Mouse (Mus musculus) embryo, embryonic 10 days (tissue): Measurements from ENCODE around the gene Ets1.

Experiments used
- DNase-seq: peaks from one replicate; pipeline ENCODE4 v3.0.0-alpha.2; 2015; ENCODE audit warnings: low spot score

Gene Ets1

DNA sequence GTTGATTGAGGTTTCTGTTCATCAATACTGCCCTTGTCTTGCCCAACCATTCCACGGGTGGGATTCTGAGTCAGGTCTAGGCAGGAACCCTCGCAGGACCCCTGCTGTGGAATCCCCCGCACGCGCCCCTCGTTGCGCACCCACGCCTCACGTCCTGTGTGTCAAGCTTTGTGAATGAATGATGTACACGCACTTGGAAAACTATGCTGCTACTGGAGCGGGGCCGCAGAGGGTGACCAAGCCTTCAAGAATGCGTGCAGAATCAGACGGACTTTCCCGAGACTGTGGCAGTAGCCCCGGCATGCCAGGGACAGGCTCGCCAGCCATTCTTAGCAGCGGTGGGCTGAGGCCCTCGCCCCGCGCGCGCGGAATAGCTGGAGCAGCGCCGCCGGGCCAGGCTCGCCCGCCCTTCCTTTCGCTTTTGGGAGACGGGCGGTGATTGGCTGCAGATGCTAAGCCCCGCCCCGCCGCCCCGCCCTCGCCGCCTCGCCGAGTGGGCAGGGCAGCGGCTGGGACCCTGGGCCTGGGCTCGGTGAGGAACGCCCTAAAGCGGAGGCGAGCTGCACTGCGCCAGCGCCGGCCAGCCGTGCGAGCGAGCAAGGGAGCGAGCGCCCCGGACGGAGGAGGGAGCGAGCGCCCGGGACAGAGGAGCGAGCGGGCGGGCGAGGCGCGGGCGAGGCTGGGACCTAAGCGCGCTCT is 59.6 kb downstream of the Ets1 start:
- DNase-seq = peak; percentile 95

DNA sequence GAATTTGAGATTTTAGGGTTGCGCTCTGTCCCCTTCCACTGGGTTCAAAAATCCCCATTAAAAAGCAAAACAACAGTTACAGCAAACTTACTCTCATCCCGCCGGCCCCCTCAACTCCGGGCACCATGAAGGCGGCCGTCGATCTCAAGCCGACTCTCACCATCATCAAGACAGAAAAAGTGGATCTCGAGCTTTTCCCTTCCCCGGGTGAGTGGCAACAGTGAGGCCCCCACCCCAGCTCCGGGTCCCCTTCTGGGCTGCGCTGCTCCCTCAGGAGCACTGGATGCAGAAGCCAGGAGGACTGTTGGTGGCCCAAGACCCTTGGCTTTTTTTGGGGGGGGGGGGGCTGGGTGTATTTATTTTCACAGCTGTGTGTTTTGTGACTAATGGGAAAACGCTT is 60.2 kb downstream of the Ets1 start:
- no peak for DNase-seq

DNA sequence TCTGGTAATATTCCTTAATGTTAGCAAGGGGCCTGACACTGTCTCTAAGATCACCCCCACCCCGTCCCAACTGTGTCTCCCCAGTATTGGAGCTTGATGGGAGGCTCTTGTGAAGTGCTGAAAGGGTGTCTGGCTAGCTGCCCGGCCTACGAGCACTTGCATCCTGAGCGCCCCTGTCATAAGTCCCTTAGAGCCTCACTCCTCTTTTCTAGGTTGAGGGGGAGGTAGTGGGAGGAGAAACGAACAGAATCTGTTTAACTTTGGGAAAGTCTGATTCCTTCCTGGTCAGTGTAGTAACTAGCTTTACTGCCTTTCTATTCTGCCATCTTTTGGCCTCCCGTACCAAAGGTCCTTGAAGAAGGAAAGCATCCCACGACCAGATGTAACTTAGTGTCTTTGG is 60.7 kb downstream of the Ets1 start:
- no peak for DNase-seq

DNA sequence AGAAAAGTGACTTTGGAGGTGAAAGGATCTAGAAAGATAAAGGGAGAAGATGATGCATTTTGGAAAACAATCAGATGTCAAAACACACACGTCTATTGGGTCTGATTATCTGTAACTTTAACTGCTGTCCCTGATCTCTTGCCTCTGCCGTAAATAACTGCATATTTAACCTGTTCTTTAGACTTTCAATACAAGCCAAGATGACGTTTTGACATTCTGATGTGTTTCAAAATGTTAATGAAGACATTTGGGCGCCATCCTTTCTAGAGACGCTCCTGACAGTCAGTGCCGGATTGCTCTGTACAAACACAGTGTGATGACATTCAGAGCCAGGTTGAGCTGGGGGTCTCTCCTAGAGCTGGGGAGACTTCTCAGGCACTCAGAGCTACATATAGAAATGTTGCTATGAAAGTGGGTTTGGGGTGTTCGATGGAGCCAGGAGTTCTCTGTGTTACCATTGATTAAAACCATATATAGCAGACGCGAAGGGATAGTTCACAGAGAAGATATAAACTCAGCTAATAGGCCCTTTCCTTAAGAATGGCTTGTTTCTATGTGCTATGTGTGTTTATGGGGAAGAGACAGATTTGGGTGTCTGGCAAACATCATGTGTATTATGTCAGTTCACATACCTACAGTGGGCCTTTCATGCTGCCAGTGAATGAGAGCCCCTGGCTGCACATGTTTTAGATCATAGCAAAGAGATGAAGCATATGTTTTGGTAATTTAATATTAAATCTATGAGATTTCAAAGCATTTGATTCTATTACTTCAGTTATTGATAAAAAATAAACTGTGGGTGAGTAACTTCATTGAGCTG is 61.5 kb downstream of the Ets1 start:
- DNase-seq = no peak

DNA sequence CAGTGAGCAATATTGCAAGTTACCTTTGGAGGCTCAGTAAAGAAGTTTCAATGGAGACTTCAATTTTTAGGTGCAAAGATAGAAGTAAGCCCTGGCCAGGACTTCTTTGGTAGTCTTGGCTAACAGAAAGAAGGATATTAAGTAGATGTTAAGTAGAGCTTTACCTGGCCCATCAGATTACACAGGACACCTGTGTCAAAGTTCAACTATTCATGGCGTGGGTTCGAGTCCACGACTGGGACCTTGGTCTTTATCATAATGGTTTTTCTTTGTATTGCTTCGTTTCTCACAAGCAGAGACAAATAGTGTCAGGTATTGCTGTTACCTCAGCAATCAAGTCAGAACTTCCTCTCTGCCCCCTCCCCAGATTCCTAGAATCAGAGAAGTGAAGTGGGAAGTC is 62.7 kb downstream of the Ets1 start:
- DNase-seq = no peak

DNA sequence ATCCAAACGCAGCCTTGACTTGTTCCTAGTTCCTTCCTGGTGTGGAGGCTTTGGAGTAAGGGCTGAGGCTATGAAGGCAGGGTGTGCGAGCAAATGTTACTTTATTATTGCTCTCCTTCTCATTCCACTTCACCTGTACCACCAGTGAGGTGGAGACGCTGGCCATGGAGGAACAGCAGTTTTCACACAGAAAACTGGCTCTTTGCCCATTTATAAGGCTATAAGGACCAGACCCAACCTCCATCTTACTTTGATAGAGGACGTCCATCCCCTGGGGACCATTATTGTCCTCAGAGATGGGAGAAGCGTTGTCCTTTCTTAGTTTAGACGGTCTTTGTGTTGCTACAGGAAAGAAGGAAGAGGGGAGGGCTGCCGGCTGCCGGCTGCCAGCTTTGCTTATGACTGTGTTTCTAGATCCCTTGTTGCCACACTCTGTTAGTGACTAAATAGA is 63.4 kb downstream of the Ets1 start:
- no peak for DNase-seq

DNA sequence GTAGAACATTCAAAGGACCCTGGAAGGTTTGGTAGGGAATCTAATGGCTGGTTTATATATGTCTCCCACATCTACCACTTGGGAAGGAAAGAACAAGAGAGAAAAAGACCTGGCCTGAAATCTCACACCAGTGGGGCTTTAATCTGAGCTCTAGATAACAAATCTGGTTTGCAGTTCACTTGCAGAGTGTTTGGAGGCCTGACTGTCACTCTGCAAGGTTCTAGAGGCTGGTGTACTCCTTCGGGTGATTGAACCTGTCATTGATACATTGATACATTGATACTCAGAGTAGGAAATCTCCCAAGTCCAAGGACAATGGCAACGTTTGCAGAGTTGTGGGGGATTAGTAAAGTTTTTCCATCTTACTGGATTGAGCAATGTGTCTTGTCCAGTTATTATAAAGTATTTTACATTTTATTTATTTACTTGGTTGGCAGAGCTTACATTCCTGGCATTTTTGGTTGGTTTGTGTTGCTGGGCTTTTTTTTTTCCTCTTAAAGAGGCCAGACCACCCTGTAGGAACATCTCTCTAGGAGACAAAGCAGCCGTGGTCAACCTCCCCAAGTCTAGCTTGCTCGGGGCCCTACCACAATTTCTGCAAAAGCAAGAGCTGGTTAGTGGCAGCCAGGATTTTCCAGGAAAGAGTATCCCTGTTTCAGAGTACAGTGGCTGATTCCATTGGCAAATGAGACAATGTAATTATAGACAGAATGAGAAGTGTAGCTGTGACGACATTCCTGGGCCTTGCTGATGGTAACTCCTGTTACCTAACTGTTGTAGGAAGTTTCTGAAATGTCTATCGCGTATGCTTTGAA is 64.3 kb downstream of the Ets1 start:
- no peak for DNase-seq

DNA sequence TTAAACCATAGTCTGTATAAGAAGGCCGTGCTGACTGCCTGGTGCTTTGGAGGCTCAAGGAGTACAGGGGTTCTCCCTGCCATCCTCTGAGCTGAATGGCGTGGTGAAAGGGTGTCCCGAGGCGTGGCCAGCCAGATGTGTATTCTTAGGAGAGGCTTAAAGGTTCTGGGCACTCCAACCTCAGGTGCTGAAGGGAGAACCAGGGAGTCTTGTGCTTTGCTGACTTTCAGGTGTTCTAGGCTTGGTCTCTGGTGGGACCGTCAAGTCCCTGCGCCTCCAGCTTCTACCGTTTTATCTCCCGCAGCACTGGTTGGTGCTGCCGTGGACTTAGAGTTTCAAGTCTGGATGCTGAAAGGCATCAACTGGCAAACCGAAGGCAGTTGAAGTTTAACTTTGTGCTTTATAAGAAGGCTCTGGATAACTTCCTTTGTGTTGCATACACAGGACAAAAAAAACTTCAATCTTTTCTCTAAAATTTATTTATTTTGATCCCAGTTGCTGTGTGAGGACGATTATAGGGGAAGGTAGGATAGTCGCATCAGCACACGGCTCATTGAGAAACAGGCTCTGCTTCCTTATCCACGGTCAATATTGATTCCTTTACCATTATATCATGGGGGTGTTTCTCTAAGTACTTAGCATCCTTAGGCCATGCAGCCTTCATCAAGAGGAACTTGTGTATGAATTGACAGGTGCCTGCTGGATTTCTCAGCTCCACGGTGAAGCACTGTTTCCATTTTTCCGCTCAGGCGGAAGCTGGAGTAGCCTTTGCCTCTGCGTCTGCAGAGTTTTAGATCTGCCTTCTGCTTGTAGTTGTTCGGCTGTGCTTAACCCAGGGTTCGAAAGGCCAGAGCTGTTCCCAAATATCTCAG is 65.3 kb downstream of the Ets1 start:
- no peak for DNase-seq

DNA sequence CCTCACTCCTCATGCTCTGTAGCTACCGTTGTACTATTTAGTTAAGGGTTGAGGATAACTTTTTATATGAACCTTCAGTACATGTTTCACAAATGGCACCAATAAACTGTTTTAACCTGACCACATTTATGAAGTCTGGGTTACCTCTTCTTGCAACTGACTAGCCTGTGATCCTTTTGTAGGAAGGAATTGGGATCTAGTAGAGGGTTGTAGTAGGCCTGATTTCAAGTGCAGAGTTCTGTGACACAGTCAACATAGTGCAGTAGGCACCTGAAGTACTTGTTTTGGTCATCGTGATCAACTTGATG is 65.9 kb downstream of the Ets1 start:
- DNase-seq = no peak

DNA sequence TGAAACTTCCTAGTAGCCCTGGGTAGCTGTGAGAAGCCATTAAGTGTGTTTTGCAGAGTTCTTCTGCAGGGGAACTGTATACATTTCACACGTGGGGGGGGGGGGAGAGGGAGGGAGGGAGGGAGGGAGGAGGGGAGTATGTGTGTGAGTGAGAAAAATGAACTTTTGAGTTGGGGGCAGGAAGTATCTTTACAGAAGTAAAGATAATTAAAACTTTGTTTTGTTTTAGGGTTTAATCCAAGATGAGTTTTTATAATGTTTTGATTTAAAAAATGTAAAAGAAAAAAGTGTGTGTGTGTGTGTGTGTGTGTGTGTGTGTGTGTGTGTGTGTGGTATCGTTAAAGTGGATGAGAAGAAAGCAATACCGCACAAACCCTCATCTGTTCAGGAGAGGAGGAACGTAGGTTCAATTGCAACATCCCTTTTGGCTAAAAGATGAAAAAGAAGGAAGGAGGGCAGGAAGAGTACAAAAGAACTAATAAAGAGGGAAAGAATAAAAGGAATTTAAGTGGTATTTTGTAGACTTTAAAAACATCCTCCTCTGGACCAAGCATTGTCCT is 66.9 kb downstream of the Ets1 start:
- no peak for DNase-seq

DNA sequence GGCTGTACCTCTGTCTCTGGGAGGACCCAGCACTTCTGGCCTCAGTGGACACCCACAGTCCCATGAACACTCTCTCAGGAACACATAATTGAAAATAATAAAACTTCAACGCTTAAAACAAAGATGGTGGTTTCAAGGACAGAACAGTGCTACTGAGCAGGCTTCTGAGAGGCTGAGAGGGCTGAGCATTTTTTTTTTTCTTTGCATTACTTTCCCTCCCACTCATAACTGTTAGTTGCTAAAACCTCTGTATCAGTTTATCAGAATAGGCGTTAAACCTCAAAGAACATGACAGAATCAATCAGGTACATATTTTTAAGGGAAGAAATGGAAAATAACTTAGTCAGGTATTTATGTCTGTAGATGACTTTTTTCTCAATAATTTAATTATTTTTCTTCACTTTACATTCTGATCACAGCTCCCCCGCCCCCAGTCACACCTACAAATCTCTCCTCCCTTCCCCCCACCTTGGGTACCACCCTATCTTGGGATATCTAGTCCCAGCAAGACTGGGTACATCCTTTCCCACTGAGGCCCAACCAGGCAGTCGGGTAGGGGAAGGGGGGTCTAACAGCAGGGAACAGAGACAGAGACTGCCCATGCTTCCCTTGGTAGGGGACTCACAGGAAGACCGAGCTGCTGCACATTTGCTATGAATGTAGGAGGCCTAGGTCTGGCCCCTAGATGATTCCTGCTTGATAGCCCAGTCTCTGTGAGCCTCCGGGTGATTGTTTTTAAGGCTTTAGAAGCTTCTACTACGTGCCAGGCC is 68.1 kb downstream of the Ets1 start:
- no peak for DNase-seq

DNA sequence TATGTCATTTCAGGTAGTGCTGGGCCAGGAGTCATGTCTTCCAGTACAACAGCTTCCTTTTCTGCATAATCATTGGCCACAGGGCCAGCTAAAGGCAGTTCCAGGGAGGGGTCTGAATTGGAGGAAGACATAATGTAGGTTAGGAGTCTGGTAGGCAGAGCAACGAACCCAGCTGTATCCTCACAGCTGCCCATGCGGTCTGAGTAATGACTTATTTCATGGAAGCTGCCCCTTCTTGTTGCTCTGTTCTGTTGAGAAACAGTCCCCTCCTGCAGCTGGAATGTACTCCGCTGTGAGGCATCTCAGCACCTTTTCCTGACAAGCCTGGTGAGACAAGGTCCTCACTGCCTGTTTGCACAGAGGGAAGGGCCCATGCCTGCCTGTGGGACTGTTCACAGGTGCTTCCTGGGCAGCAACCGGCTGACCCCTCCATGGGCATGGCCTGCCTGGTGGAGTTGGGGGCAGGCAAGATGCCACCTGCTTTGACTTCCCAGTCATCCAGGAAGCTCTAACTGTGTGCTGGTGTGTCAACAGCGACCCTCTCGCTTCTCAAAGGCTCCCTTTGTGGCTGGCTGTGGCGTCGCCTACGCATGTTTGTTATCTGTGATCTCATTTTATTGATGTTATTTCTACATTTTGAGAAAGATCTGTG is 69.9 kb downstream of the Ets1 start:
- no peak for DNase-seq

DNA sequence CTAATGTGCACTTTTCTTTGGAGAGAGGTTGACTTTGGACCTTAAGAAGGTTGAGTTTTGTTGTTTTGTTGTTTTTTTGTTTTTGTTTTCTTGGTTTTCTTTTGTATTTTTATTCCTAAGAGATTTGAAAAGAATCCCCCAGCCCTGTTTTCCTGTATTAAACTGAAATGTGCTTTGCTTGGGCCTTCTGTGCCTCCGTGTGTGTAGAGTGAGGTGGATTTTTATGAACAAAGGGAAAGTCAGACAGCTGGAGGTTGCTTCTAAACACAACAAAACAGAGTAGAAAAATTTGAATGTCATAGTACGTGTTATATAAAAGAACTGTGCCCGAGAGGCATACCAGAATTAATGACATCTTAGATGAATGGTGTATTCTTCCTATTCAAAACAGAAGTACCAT is 71.4 kb downstream of the Ets1 start:
- no peak for DNase-seq

DNA sequence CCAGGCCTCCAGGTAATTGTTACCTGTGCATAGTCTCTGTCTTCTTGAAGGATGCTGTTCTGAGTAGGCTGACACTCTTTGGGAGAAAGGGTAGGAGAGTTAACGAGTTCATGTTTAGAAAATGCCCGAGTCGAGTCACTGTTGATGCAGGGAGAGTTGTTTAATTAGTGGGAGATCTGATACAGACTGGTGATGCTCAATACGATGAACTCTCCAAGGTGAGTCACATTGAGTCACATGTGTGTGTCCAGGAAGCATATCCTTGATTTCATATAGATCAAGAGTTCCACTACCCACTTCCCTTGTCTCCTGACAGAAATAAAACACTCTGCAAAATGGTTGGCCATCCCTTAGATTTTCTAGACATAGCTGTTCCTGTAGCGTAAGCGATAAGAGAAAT is 72.5 kb downstream of the Ets1 start:
- DNase-seq = no peak

DNA sequence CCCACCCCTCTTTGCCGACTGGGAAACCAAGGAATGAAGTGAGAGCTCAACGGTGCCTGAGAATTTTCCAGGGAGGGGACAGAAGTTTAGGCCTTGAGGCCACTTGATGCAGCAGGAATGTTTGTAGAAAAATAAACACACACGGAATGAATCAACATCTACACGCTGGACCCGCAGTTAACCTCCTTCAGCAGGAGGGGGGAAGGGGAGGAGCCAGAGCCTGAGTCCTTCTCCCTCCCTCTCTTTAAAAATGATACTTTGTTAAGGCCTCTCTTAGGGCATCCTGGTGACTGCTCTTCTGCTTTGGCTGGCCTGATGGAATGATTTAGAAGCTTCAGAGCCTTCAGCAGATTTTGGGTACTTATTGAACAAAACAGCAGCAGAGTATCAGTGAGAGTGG is 73.3 kb downstream of the Ets1 start:
- DNase-seq = peak; percentile 57

DNA sequence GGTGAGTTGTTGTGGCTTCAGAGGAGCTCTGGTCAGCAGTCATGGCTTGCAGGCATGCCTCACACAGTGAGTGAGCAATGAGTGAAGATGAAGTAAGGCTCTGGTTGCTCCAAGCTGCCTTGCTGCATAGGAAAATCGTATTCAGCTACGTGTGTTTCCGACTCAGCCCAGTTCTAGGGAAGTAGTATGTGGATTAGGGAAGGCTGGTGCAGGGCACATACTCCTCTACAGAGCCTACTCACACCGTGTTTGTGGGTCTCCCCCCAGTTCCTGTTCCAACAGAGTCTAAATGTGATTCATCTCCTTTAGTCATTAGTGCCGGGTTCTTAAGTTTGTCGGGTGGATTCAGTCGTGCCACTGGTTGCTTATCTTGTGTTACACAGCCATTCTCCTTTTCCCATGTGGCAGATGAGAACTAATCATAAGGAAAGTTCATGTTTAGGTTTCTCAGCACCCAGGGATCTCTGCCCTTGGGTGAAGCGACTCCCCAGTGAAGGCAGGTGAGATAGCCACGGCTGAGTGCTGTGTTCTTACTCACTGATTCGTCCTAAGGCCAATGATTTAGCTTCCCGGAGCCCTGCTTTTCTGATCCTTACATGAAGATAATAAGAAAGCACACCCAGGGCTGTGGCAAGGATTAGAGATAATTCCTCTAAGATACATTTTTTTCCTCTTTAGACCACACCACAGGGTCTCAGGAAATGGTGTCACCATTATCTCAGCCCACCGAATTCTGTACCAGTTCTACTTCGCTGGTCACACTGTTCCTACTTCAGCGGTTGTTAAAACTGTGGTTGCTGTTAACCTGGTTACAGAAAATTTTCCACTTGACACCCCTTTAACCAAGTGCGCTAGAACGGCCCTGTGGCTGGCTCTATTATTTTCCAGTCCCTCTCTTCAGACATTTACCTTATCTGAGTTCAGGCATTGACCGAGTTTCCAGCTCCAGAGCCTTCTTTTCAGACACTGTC is 74.0 kb downstream of the Ets1 start:
- DNase-seq = no peak

DNA sequence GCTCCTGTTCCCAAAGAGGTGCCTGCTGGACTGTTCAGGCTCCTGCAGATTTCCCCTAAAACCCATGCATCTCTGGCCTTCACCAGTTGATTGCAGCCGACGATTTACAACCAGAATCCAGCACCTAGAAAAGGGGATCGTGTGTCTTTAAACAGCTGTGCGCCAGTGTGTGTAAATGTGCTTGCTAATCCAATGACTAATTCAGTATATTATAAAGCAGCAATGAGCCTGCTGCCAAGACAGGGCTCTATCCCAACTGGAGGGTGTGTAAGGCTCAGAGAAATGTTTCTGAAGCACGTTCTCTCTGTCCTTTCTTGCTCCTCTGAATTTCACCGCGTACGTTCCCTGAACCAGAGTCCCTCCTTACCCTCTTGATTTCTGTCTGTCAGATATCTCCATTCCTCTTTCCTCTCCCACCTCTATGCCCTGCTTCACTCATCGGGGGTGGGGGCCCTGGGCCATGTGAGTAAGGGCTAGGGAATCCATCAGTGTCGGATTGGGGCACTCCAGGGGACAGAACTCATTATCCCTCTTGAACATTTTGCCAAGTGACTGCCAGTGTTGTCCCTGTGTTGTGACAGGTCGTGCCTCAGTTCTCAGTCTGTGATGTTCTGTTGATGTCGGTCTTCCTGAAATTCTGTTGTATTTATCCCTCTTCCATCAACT is 75.1 kb downstream of the Ets1 start:
- DNase-seq = no peak

DNA sequence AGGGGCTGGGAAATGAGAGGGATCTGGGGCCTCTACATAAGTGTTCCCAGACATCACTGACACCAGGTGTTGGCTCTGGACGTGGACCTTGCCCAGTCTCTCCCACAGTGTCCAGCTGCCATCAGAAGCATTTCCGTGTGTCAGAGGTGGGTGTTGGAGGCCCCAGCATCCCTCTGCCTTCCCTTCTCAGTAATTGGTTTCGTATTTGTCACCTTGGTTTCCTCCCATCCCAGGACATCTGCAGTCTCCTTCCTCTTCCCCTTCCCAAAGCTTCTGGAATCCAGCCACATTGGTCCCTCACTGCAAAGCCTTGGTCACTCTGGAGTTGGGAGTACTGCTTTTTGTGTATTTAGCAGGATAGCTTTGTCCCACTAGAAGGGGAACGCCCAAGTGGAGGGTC is 75.7 kb downstream of the Ets1 start:
- DNase-seq = no peak
